Mouse (Mus musculus) cerebellum, adult 2 months (tissue): Measurements from ENCODE around the gene Ftsj1.

Experiments used
- CTCF ChIP-seq: fragments of 200-500 bp; IDR thresholded peaks from 2 replicates; pipeline ENCODE4 v1.5.1; 2011; ENCODE audit warnings: low read depth, mild to moderate bottlenecking, control low read depth, low read length, moderate library complexity, borderline replicate concordance; ENCODE audit not compliant: insufficient read depth
- POLR2A ChIP-seq: fragments of 200-500 bp; IDR thresholded peaks from 2 replicates; pipeline ENCODE4 v1.6.1; 2011; ENCODE audit warnings: low read length, control low read depth, borderline replicate concordance; ENCODE audit not compliant: insufficient read depth

DNA sequence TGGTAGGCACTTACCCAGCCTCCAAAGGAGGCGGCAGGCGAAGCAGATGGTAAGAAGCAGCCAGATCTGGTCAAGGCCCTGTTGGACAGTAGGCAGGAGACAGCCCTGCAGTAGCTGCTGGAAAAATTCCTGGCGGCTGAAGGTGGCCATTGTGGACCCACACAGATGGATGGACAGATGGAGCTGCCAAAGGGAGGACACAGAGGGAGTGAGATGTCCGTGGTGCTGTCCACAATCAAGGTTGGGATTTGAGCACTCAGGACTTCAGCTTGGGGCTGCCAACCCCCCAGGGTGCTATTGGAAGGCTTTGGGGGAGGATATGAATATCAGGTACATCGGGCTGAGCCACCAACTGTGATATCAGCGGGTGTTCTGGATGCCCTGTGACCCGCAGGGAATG is 46.7 kb downstream of the Ftsj1 start:
- TF ChIP-seq CTCF (no peak), POLR2A (no peak)
